Mouse (Mus musculus) forebrain, embryonic 15.5 days (tissue): Measurements from ENCODE around the gene St6galnac6. TPM values are rescaled to one million over a fixed set of nuclear protein-coding genes. Genes with fewer than 3 reads are reported as not detected.

Experiments used
- ATAC-seq: fragments of 200-750 bp; cut with Nextera tagmentation; replicated peaks from 2 replicates; pipeline ENCODE4 v1.8.0; 2017; ENCODE audit warnings: mild to moderate bottlenecking, moderate TSS enrichment, moderate library complexity
- H3K27ac ChIP-seq: fragments of 300-500 bp; sonication (generic); replicated peaks from 2 replicates; pipeline ENCODE4 v1.5.1; 2015; ENCODE audit warnings: mild to moderate bottlenecking, inconsistent platforms
- H3K27me3 ChIP-seq: fragments of 300-500 bp; sonication (generic); 2 replicates; pipeline ENCODE4 v1.6.1; 2015; ENCODE audit warnings: inconsistent platforms
- H3K36me3 ChIP-seq: fragments of 300-500 bp; sonication (generic); 2 replicates; pipeline ENCODE4 v1.6.1; 2015; ENCODE audit warnings: mild to moderate bottlenecking, inconsistent platforms
- H3K4me1 ChIP-seq: fragments of 300-500 bp; sonication (generic); 2 replicates; pipeline ENCODE4 v1.6.1; 2015; ENCODE audit warnings: inconsistent platforms
- H3K4me2 ChIP-seq: fragments of 300-500 bp; sonication (generic); replicated peaks from 2 replicates; pipeline ENCODE4 v1.6.1; 2015; ENCODE audit warnings: mild to moderate bottlenecking, inconsistent platforms
- H3K4me3 ChIP-seq: fragments of 300-500 bp; sonication (generic); 2 replicates; pipeline ENCODE4 v1.5.1; 2015; ENCODE audit warnings: mild to moderate bottlenecking, inconsistent platforms
- H3K9ac ChIP-seq: fragments of 300-500 bp; sonication (generic); replicated peaks from 2 replicates; pipeline ENCODE4 v1.6.1; 2015; ENCODE audit warnings: mild to moderate bottlenecking, inconsistent platforms
- H3K9me3 ChIP-seq: fragments of 300-500 bp; sonication (generic); 2 replicates; pipeline ENCODE4 v1.6.1; 2016; ENCODE audit warnings: inconsistent platforms
- WGBS: fragments of 180-500 bp; shearing (Covaris S2); methylation state at CpG from one replicate; pipeline ENCODE4 v1.1.7; 2015; ENCODE audit warnings: mixed read lengths; 5-methylcytosine and 5-hydroxymethylcytosine counted together
- polyA plus RNA-seq: library from polyadenylated mRNA; unstranded; fragments of >200 nt; fragmentation: Nextera tagmentation; extraction: Ambion mirVana; gene quantifications from 2 replicates; pipeline ENCODE4 v1.2.1, GENCODE M21; 2015

The St6galnac6 gene
- polyA plus RNA-seq, 1 experiment from 2014 or later: 19.3 TPM

GRCm38 (mm10) chr2:32634277-32635105 lies 35.0 kb downstream of the St6galnac6 start:
- Histone ChIP-seq H3K4me2 (no peak overlapping the region), H3K4me1 (peaks cover 2% of the 10 kb centered on the region), H3K9me3 (no peaks in the 10 kb centered on the region), H3K27ac (no peak overlapping the region), H3K9ac (no peak overlapping the region), H3K27me3 (no peaks in the 10 kb centered on the region), H3K36me3 (peaks cover 6% of the 10 kb centered on the region; the same call in 1 of the 2 replicates), H3K4me3 (no peak overlapping the region)
- 87% methylated on average over 10 of the region's 10 CpGs for WGBS
- ATAC-seq: no peak

GRCm38 (mm10) chr2:32636617-32637016 lies 37.1 kb downstream of the St6galnac6 start:
- Histone ChIP-seq H3K4me2 (no peak overlapping the region), H3K9me3 (no peaks in the 10 kb centered on the region), H3K4me3 (no peak overlapping the region), H3K27me3 (no peaks in the 10 kb centered on the region), H3K36me3 (peaks cover 6% of the 10 kb centered on the region; the same call in 1 of the 2 replicates), H3K4me1 (no peaks in the 10 kb centered on the region), H3K27ac (no peak overlapping the region), H3K9ac (no peak overlapping the region)
- 92% methylated on average over 7 of the region's 7 CpGs for WGBS
- ATAC-seq: no peak

DNA sequence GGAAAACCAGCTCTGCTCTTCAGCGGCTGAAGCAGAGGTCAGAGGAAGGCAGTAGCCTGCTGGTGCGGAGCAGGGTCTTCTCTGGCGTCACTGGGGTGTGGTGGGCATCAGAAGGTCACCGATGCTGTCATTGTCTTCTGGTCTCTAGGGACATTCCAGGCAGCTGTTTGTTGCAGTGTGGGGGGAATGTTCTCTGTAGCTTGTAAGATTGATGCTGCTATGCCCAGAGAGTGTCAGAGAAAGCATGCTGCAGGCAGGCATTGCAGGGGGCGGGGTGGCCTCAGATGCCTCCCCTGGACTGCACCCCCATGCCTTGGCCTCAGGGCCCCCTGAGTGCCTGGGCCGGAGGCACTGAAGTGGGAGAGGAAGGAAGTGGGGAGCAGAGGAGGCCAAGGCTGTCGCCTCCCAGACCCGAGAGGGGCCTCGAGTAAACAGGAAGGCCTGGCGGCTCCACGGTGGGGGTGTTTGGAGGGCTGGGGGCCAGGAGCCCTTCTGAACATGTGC lies 38.3 kb downstream of the St6galnac6 start:
- Histone ChIP-seq H3K27ac (no peak overlapping the region), H3K36me3 (peaks cover 6% of the 10 kb centered on the region; the same call in 1 of the 2 replicates), H3K9me3 (no peaks in the 10 kb centered on the region), H3K4me3 (no peak overlapping the region), H3K27me3 (no peaks in the 10 kb centered on the region), H3K9ac (no peak overlapping the region), H3K4me2 (no peak overlapping the region), H3K4me1 (no peaks in the 10 kb centered on the region)
- 57% methylated on average over 11 of the region's 11 CpGs for WGBS
- no peak for ATAC-seq

DNA sequence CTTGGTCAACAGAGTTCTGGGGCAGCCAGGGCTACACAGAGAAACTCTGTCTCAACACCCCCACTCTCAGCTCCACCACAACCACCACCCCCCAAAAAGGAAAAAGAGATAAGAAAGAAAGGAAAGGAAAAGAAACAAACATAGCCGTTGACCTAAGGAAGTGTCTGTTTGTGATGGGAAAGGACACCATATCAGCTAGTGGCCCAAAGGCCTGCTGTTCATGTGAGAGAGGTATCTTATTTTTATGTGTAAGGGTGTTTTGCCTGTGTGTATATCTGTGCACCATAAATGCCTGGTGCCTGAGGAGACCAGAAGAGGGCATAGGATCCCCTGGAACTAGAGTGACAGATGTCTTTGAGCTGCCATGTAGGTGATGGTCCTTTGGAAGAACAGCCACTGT lies 40.1 kb downstream of the St6galnac6 start:
- Histone ChIP-seq H3K4me1 (no peaks in the 10 kb centered on the region), H3K27me3 (no peaks in the 10 kb centered on the region), H3K27ac (no peak overlapping the region), H3K9me3 (no peaks in the 10 kb centered on the region), H3K4me2 (no peak overlapping the region), H3K4me3 (no peak overlapping the region), H3K36me3 (no peaks in the 10 kb centered on the region), H3K9ac (no peak overlapping the region)
- WGBS: 91% methylated on average over 1 of the region's 1 CpGs
- ATAC-seq: no peak

DNA sequence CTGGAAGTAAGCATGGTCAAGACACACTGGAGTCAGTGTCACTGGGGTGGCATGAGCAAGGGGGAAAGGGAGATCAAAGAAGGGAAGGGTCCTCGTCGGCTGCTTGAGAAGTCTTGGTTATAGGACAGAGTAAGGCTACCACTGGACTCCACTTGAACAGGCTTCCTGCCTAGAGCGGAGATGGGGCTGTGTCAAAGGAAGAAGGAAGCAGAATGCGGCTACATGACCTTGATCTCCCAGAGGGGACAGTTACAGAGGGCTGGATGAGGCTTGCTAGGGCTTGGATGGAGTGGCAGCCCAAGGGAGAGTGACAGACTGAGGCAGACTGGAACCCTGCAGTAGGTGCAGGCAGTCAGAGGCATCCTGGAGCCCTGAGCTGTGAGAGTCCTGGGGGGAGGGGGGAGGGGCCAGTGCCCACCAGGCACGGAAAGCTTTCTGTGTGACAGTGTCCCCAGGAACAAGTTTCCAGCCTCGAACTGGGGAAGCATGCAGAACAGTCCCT lies 41.1 kb downstream of the St6galnac6 start:
- H3K4me3 ChIP-seq: no peak overlapping the region
- no peak overlapping the region for H3K27ac ChIP-seq
- no peak for ATAC-seq
- H3K36me3 ChIP-seq: no peaks in the 10 kb centered on the region
- H3K27me3 ChIP-seq: no peaks in the 10 kb centered on the region
- H3K4me1 ChIP-seq: no peaks in the 10 kb centered on the region
- no peak overlapping the region for H3K4me2 ChIP-seq
- H3K9me3 ChIP-seq: no peaks in the 10 kb centered on the region
- no peak overlapping the region for H3K9ac ChIP-seq
- 69% methylated on average over 6 of the region's 6 CpGs for WGBS

DNA sequence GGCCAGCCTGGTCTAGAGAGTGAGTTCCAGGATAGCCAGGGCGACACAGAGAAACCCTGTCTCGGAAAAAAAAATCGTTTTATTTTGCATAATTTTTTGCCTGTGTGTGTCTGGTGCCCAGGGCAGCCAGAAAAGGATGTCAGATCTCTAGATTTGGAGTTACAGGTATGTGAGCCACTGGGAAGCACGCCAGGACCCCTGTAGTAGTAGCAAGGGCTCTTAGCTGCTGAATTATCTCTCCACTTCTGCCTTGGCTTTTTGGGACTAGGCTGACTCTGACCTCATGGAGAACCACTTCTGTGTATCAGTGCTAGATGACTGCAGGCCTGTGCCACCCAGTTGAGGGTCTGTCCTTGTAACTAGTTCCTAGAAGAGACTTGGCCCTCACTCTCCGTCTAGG lies 42.3 kb downstream of the St6galnac6 start:
- Histone ChIP-seq H3K4me1 (no peaks in the 10 kb centered on the region), H3K4me3 (no peak overlapping the region), H3K9ac (no peak overlapping the region), H3K9me3 (no peaks in the 10 kb centered on the region), H3K27me3 (no peaks in the 10 kb centered on the region), H3K4me2 (no peak overlapping the region), H3K36me3 (no peaks in the 10 kb centered on the region), H3K27ac (no peak overlapping the region)
- ATAC-seq: no peak
- WGBS: 76% methylated on average over 5 of the region's 5 CpGs

- Histone ChIP-seq H3K4me1 (no peaks in the 10 kb centered on the region), H3K27ac (no peak overlapping the region), H3K4me3 (no peak overlapping the region), H3K9ac (no peak overlapping the region), H3K27me3 (no peaks in the 10 kb centered on the region), H3K36me3 (no peaks in the 10 kb centered on the region), H3K4me2 (no peak overlapping the region), H3K9me3 (no peaks in the 10 kb centered on the region)
- 63% methylated on average over 7 of the region's 7 CpGs for WGBS
- no peak for ATAC-seq
These were observed 43.3 kb downstream of the St6galnac6 start for GRCm38 (mm10) chr2:32642813-32643212.

DNA sequence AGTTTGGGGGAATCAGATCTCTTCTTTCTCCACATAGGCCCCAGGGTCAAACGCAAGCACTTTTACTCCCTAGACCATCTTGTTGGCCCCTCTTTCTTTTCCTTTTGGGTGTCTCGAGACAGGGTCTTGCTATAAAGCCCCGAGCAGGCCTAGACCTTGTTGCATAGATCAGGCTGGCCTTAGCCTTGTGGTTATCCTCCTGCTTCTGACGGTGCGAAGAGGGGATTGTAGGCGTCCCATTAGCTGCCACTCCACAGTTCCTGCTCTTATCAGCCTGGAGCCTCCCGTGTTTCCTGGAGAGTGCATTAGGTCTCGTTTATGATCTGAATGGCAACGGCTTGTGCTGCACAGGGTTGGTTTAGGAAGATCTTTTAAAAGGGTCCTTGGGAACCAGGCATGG lies 44.6 kb downstream of the St6galnac6 start:
- no peak overlapping the region for H3K4me2 ChIP-seq
- no peak overlapping the region for H3K27ac ChIP-seq
- H3K36me3 ChIP-seq: no peaks in the 10 kb centered on the region
- H3K4me3 ChIP-seq: no peak overlapping the region
- H3K9ac ChIP-seq: no peak overlapping the region
- ATAC-seq: no peak
- H3K9me3 ChIP-seq: no peaks in the 10 kb centered on the region
- 80% methylated on average over 9 of the region's 9 CpGs for WGBS
- H3K27me3 ChIP-seq: no peaks in the 10 kb centered on the region
- no peaks in the 10 kb centered on the region for H3K4me1 ChIP-seq

GRCm38 (mm10) chr2:32644799-32645475 lies 45.4 kb downstream of the St6galnac6 start:
- H3K9me3 ChIP-seq: no peaks in the 10 kb centered on the region
- no peaks in the 10 kb centered on the region for H3K27me3 ChIP-seq
- ATAC-seq: no peak
- no peak overlapping the region for H3K4me2 ChIP-seq
- 86% methylated on average over 8 of the region's 8 CpGs for WGBS
- no peaks in the 10 kb centered on the region for H3K4me1 ChIP-seq
- no peak overlapping the region for H3K27ac ChIP-seq
- no peak overlapping the region for H3K9ac ChIP-seq
- no peaks in the 10 kb centered on the region for H3K36me3 ChIP-seq
- no peak overlapping the region for H3K4me3 ChIP-seq

DNA sequence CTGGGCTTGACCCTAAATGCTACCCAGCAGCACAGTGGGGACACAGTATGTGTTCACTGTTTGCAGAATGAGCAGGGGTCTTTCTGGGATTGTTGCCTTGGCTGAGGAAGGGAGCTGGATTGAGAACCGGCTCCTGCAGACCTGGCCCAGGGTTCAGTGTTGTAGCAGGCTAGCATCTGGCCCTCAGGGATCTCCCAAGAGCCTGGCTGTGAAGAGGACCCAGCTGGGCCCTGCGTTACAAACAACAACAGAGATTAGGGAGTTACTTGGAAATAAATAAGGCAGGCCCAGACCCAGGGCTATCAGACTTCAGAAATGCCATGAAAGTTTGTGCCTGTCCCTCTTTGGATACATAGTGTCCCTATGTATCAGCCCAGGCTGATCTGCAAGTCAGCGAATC lies 46.1 kb downstream of the St6galnac6 start:
- H3K27ac ChIP-seq: no peak overlapping the region

DNA sequence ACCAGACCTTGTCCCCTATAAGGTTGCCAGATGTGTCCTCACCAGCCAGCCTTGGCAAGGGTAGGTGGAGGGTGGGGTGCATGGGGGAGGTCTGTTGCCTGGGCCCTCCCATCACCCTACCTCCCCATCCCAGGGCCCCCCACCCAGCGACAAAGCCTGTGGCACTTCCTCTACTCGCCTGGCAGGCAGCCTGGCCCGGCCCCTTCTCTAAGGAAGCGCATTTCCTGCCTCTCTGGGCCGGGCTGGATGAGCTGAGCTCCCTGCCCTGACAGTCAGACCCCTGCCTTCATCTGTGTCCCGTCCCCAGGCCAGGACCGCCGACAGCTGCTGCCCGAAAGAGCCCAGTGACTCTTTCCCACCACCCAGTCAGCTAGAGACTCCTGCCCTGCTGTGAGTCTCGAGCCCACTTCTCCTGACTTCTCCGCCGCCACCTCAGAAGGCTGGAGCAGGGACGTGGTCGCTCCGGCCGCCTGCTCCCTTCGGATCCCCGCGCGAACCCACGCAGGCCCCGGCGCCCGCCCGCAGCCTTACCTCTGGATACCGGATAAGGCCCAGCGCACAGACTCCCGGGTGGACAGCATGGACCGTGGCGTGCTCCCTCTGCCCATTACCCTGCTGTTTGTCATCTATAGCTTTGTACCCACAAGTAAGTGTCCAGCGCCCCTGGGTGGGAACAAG lies 47.0 kb downstream of the St6galnac6 start, which contains the start of gene Eng:
Gene Eng (plus strand): TSS at position 217 of the 678 bp plus-strand sequence.
- H3K4me3 ChIP-seq: peak within 1 kb of the TSS; percentile 14
- H3K27ac ChIP-seq: no peak within 1 kb of the TSS; the same call in 1 of the 2 replicates
- no peaks in the 10 kb centered on the region for H3K9me3 ChIP-seq
- no peaks in the 10 kb centered on the region for H3K36me3 ChIP-seq
- H3K4me2 ChIP-seq: no peak within 1 kb of the TSS
- no peaks in the 10 kb centered on the region for H3K4me1 ChIP-seq
- WGBS: 68% methylated on average over 31 of the region's 31 CpGs
- no peak for ATAC-seq
- H3K9ac ChIP-seq: no peak within 1 kb of the TSS
- no peaks in the 10 kb centered on the region for H3K27me3 ChIP-seq

More for the DNA sequence above, 46.1 kb downstream of the St6galnac6 start:
- Histone ChIP-seq H3K4me3 (no peak overlapping the region), H3K4me1 (no peaks in the 10 kb centered on the region), H3K27me3 (no peaks in the 10 kb centered on the region), H3K4me2 (no peak overlapping the region), H3K9me3 (no peaks in the 10 kb centered on the region), H3K36me3 (no peaks in the 10 kb centered on the region), H3K9ac (no peak overlapping the region)
- 66% methylated on average over 3 of the region's 3 CpGs for WGBS
- ATAC-seq: no peak

DNA sequence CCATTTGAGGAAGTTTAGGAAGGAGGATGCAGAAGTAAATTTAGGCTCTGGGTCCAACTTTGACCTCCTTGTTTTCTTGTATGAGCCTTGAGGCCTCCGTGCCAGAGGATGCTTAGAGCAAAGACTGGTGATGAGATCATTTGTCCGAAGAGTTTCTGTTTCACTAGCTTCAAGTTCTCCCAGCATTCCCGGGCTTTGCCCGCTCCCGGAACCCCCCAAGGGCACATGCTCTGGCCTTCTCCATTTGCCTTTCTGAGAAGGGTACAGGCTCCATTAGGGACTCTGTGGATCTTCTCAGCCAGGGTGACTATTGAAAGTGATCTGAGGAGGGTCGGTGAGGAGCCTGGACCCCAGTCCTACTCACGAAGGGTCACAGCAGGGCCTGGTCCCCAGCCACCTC lies 47.9 kb downstream of the St6galnac6 start:
- H3K4me1 ChIP-seq: no peaks in the 10 kb centered on the region
- no peak overlapping the region for H3K9ac ChIP-seq
- H3K36me3 ChIP-seq: no peaks in the 10 kb centered on the region
- H3K4me2 ChIP-seq: no peak overlapping the region
- WGBS: 90% methylated on average over 7 of the region's 7 CpGs
- no peaks in the 10 kb centered on the region for H3K27me3 ChIP-seq
- no peak overlapping the region; the same call in 1 of the 2 replicates for H3K27ac ChIP-seq
- ATAC-seq: no peak
- H3K4me3 ChIP-seq: peak overlapping the region; percentile 14; the same call in 1 of the 2 replicates
- no peaks in the 10 kb centered on the region for H3K9me3 ChIP-seq
